Mouse (Mus musculus) thymus, adult 2 months (tissue): ENCODE measurements at regions not wholly inside any gene's neighbourhood (a gene's known extent, or its start where the extent isn't known, plus 50 kb on each side); places are given as distances from the start of the nearest gene placed in this dataset.
A peak's percentile ranks its signal among the peaks of the same experiment; 100 is the strongest.

Experiments used
- DNase-seq: peaks from one replicate; pipeline ENCODE4 v3.0.0; 2021
- H3K27ac ChIP-seq: fragments of 200-500 bp; 2 replicates; pipeline ENCODE4 v1.5.1; 2012; ENCODE audit warnings: low read length, control low read depth; ENCODE audit not compliant: control insufficient read depth, insufficient read depth
- H3K27me3 ChIP-seq: fragments of 200-500 bp; 2 replicates; pipeline ENCODE4 v1.6.1; 2012; ENCODE audit warnings: mild to moderate bottlenecking, low read length, moderate library complexity, mixed read lengths; ENCODE audit not compliant: control insufficient read depth, insufficient read depth
- H3K36me3 ChIP-seq: fragments of 200-500 bp; 2 replicates; pipeline ENCODE4 v1.6.1; 2012; ENCODE audit warnings: mild to moderate bottlenecking, low read length, moderate library complexity; ENCODE audit not compliant: control insufficient read depth, insufficient read depth
- H3K4me1 ChIP-seq: fragments of 200-500 bp; replicated peaks from 2 replicates; pipeline ENCODE4 v1.6.1; 2012; ENCODE audit warnings: low read length; ENCODE audit not compliant: control insufficient read depth, insufficient read depth
- H3K4me3 ChIP-seq: fragments of 200-500 bp; 2 replicates; pipeline ENCODE4 v1.5.1; 2012; ENCODE audit warnings: mild to moderate bottlenecking, low read length, control low read depth, moderate library complexity; ENCODE audit not compliant: control insufficient read depth, insufficient read depth
- CTCF ChIP-seq: fragments of 200-500 bp; IDR thresholded peaks from 2 replicates; pipeline ENCODE4 v1.5.1; 2012; ENCODE audit warnings: mild to moderate bottlenecking, control low read depth, low read length, moderate library complexity, borderline replicate concordance; ENCODE audit not compliant: control insufficient read depth, poor library complexity, insufficient read depth; ENCODE audit errors: extremely low read depth
- POLR2A ChIP-seq: fragments of 200-500 bp; IDR thresholded peaks from 2 replicates; pipeline ENCODE4 v1.6.1; 2012; ENCODE audit warnings: mild to moderate bottlenecking, low read length, control low read depth, moderate library complexity; ENCODE audit not compliant: control insufficient read depth, poor library complexity, insufficient read depth; ENCODE audit errors: extremely low read depth
- WGBS: fragments of 180-500 bp; shearing (Covaris S2); methylation state at CpG from one replicate; pipeline ENCODE4 v1.1.7; 2018; 5-methylcytosine and 5-hydroxymethylcytosine counted together

DNA sequence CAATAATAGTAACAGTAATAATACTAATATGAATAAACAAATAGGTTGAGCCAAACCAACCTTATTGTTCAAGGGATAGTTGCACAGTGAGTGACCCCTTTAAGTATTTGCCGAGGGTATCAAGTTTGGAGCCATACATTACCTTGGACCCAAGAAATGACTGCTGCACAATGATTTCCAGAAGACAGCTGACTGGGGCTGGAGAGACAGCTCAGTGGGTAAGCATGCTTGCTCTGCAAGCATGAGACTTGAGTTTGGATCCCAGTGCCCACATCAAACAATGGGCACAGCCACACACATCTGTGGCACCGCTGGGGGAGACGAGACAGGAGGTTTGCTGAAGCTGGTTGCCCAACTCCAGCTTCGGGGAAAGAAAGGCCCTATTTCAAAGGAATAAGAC is 126.7 kb downstream of the Ndfip2 start:
- Histone ChIP-seq H3K4me3 (no peak overlapping the region), H3K27ac (no peak overlapping the region), H3K4me1 (no peaks in the 10 kb centered on the region), H3K27me3 (no peaks in the 10 kb centered on the region), H3K36me3 (no peaks in the 10 kb centered on the region)
- TF ChIP-seq POLR2A: no peak
- TF ChIP-seq CTCF: no peak
- DNase-seq: no peak
- WGBS: 37% methylated on average over 4 of the region's 4 CpGs

DNA sequence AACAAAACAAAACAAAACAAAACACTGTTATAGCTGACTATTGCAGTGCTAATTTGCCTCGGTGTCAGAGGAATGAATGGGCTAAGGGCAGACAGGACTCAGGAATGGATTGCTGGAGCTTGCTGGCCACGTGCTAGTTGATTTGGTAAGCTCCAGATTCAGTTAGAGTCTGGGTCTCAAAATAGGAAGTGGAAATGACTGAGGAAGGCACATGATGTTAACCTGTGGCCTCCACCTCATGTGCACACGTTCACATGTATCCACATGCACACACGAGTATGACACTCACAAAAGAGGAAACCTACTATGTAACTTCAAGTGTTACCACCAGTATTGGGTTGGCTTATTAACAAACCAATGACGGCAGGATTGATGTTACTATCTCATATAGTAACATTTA is 125.0 kb downstream of the Ndfip2 start:
- Histone ChIP-seq H3K4me3 (no peak overlapping the region), H3K27ac (no peak overlapping the region), H3K36me3 (no peaks in the 10 kb centered on the region), H3K4me1 (no peaks in the 10 kb centered on the region), H3K27me3 (no peaks in the 10 kb centered on the region)
- 62% methylated on average over 5 of the region's 5 CpGs for WGBS
- DNase-seq: no peak
- TF ChIP-seq POLR2A (no peak), CTCF (no peak)

GRCm38 (mm10) chr14:105380101-105380500 is 121.7 kb downstream of the Ndfip2 start:
- H3K36me3 ChIP-seq: no peaks in the 10 kb centered on the region
- TF ChIP-seq POLR2A (no peak), CTCF (no peak)
- 92% methylated on average over 4 of the region's 4 CpGs for WGBS
- H3K4me1 ChIP-seq: no peaks in the 10 kb centered on the region
- no peak overlapping the region for H3K4me3 ChIP-seq
- no peaks in the 10 kb centered on the region for H3K27me3 ChIP-seq
- H3K27ac ChIP-seq: no peak overlapping the region
- no peak for DNase-seq

GRCm38 (mm10) chr14:105377770-105378169 is 119.4 kb downstream of the Ndfip2 start:
- TF ChIP-seq CTCF (no peak), POLR2A (no peak)

GRCm38 (mm10) chr14:105377035-105377621 is 118.8 kb downstream of the Ndfip2 start:
- 90% methylated on average over 4 of the region's 4 CpGs for WGBS
- Histone ChIP-seq H3K4me3 (no peak overlapping the region), H3K27ac (peak overlapping the region; percentile 19; the same call in 1 of the 2 replicates), H3K27me3 (no peaks in the 10 kb centered on the region), H3K36me3 (no peaks in the 10 kb centered on the region), H3K4me1 (no peaks in the 10 kb centered on the region)
- no peak for DNase-seq
- TF ChIP-seq CTCF (no peak), POLR2A (no peak)

More at GRCm38 (mm10) chr14:105377770-105378169, 119.4 kb downstream of the Ndfip2 start:
- no peak for DNase-seq
- no peaks in the 10 kb centered on the region for H3K27me3 ChIP-seq
- H3K4me1 ChIP-seq: no peaks in the 10 kb centered on the region
- H3K4me3 ChIP-seq: no peak overlapping the region
- H3K27ac ChIP-seq: no peak overlapping the region
- WGBS: 77% methylated on average over 5 of the region's 5 CpGs
- H3K36me3 ChIP-seq: no peaks in the 10 kb centered on the region

- no peak overlapping the region for H3K27ac ChIP-seq
- DNase-seq: no peak
- no peaks in the 10 kb centered on the region for H3K36me3 ChIP-seq
- H3K27me3 ChIP-seq: no peaks in the 10 kb centered on the region
- WGBS: 86% methylated on average over 5 of the region's 5 CpGs
- TF ChIP-seq CTCF (no peak), POLR2A (no peak)
- H3K4me3 ChIP-seq: no peak overlapping the region
- no peaks in the 10 kb centered on the region for H3K4me1 ChIP-seq
Observed at GRCm38 (mm10) chr14:105369637-105370435, 111.5 kb downstream of the Ndfip2 start.

GRCm38 (mm10) chr14:105360530-105360929 is 102.2 kb downstream of the Ndfip2 start:
- TF ChIP-seq CTCF (no peak), POLR2A (no peak)
- no peak overlapping the region for H3K27ac ChIP-seq
- no peak for DNase-seq
- H3K4me3 ChIP-seq: no peak overlapping the region
- no peaks in the 10 kb centered on the region for H3K4me1 ChIP-seq
- no peaks in the 10 kb centered on the region for H3K36me3 ChIP-seq
- no peaks in the 10 kb centered on the region for H3K27me3 ChIP-seq
- WGBS: 89% methylated on average over 6 of the region's 6 CpGs
